Mouse (Mus musculus) CH12.LX (cell line): ENCODE data around the gene Gid4. TPM values are rescaled to one million over a fixed set of nuclear protein-coding genes. Genes with fewer than 3 reads are reported as not detected.
A peak's percentile ranks its signal among the peaks of the same experiment; 100 is the strongest.

ENCODE experiments used
- DNase-seq: peaks from one replicate; pipeline ENCODE4 v3.0.0-alpha.2; 2013; ENCODE audit errors: extremely low read depth
- H3K27ac ChIP-seq: 2 replicates; pipeline ENCODE4 v1.5.1; 2012; ENCODE audit warnings: low read depth, mild to moderate bottlenecking, control low read depth, moderate library complexity; ENCODE audit not compliant: insufficient read depth
- H3K27me3 ChIP-seq: replicated peaks from 2 replicates; pipeline ENCODE3; 2012; ENCODE audit warnings: inconsistent platforms
- H3K36me3 ChIP-seq, 2 experiments: replicated peaks in 1 of 2; 2 replicates each; pipeline versions ENCODE3 to v1.6.1; 2012; ENCODE audit warnings: inconsistent platforms in 1 of 2, low read length in 1 of 2, mild to moderate bottlenecking in 1 of 2, mixed read lengths in 1 of 2, moderate library complexity in 1 of 2; ENCODE audit not compliant: control insufficient read depth in 1 of 2, insufficient read depth in 1 of 2
- H3K4me1 ChIP-seq, 2 experiments: 2 replicates each; pipeline ENCODE4 v1.6.1; 2012; ENCODE audit warnings: inconsistent platforms in 1 of 2, moderate library complexity in 1 of 2; ENCODE audit not compliant: insufficient read depth in 2 of 2, control insufficient read depth in 1 of 2
- H3K4me2 ChIP-seq: 2 replicates; pipeline ENCODE4 v1.6.1; 2012; ENCODE audit warnings: low read depth, mild to moderate bottlenecking, control low read depth; ENCODE audit not compliant: poor library complexity, insufficient read depth, severe bottlenecking
- H3K4me3 ChIP-seq, 3 experiments: fragments of 150-350 bp in 1 of 3; sonication (generic) in 1 of 3; replicated peaks in 1 of 3; 2 replicates each; pipeline versions ENCODE3 to v1.5.1; 2011 to 2012; ENCODE audit warnings: low read depth in 2 of 3, low read length in 2 of 3, mild to moderate bottlenecking in 2 of 3, moderate library complexity in 2 of 3, control low read depth in 1 of 3, improper control_type of control experiment in 1 of 3, inconsistent platforms in 1 of 3, mixed read lengths in 1 of 3; ENCODE audit not compliant: poor library complexity in 1 of 3
- H3K79me2 ChIP-seq: replicated peaks from 2 replicates; pipeline ENCODE4 v1.6.1; 2012; ENCODE audit warnings: mild to moderate bottlenecking, moderate library complexity; ENCODE audit not compliant: control insufficient read depth, poor library complexity, insufficient read depth, severe bottlenecking; ENCODE audit errors: extremely low read depth
- H3K9ac ChIP-seq: 2 replicates; pipeline ENCODE4 v1.6.1; 2012; ENCODE audit warnings: low read depth, mild to moderate bottlenecking, control low read depth, moderate library complexity; ENCODE audit not compliant: insufficient read depth
- H3K9me3 ChIP-seq: replicated peaks from 2 replicates; pipeline ENCODE3; 2012; ENCODE audit warnings: low read length, inconsistent platforms, mixed read lengths
- CHD2 ChIP-seq: IDR thresholded peaks from 2 replicates; pipeline ENCODE4 v1.6.1; 2011; ENCODE audit warnings: low read length, improper control_type of control experiment
- CTCF ChIP-seq, 2 experiments: IDR thresholded peaks in 1 of 2; conservative IDR thresholded peaks in 1 of 2; 2 replicates each; pipeline ENCODE4 v1.5.1; 2011 to 2012; ENCODE audit warnings: low read depth in 2 of 2, low read length in 2 of 2, improper control_type of control experiment in 1 of 2, inconsistent platforms in 1 of 2, mild to moderate bottlenecking in 1 of 2, moderate library complexity in 1 of 2
- E2F4 ChIP-seq: IDR thresholded peaks from 2 replicates; pipeline ENCODE4 v1.6.1; 2011; ENCODE audit warnings: low read depth, low read length, improper control_type of control experiment; ENCODE audit not compliant: insufficient replicate concordance
- EP300 ChIP-seq: IDR thresholded peaks from 2 replicates; pipeline ENCODE4 v1.6.1; 2011; ENCODE audit warnings: low read length, improper control_type of control experiment
- ETS1 ChIP-seq: conservative IDR thresholded peaks from 2 replicates; pipeline ENCODE4 v1.6.1; 2012; ENCODE audit warnings: low read depth, mild to moderate bottlenecking, inconsistent platforms, low read length, improper control_type of control experiment, moderate library complexity
- GABPA ChIP-seq: IDR thresholded peaks from 2 replicates; pipeline ENCODE4 v1.6.1; 2012; ENCODE audit warnings: low read depth, low read length, improper control_type of control experiment, inconsistent platforms; ENCODE audit not compliant: insufficient replicate concordance
- HCFC1 ChIP-seq: IDR thresholded peaks from 2 replicates; pipeline ENCODE4 v1.6.1; 2012; ENCODE audit warnings: low read depth, mild to moderate bottlenecking, inconsistent platforms, low read length, improper control_type of control experiment
- IRF4 ChIP-seq: IDR thresholded peaks from 2 replicates; pipeline ENCODE4 v1.6.1; 2014; ENCODE audit warnings: low read depth, mild to moderate bottlenecking, inconsistent platforms, low read length, improper control_type of control experiment
- JUND ChIP-seq: conservative IDR thresholded peaks from 2 replicates; pipeline ENCODE4 v1.6.1; 2011; ENCODE audit warnings: low read depth, low read length, improper control_type of control experiment
- MAX ChIP-seq: IDR thresholded peaks from 2 replicates; pipeline ENCODE4 v1.6.1; 2011; ENCODE audit warnings: low read length, improper control_type of control experiment
- NELFE ChIP-seq: IDR thresholded peaks from 2 replicates; pipeline ENCODE4 v1.6.1; 2011; ENCODE audit warnings: low read depth, low read length, improper control_type of control experiment
- POLR2A ChIP-seq: IDR thresholded peaks from 2 replicates; pipeline ENCODE4 v1.6.1; 2011; ENCODE audit warnings: low read depth, mild to moderate bottlenecking, improper control_type of control experiment, low read length
- POLR2AphosphoS2 ChIP-seq: IDR thresholded peaks from 2 replicates; pipeline ENCODE4 v1.6.1; 2011; ENCODE audit warnings: low read depth, low read length, improper control_type of control experiment
- RAD21 ChIP-seq: IDR thresholded peaks from 2 replicates; pipeline ENCODE4 v1.6.1; 2011; ENCODE audit warnings: low read depth, mild to moderate bottlenecking, low read length, improper control_type of control experiment, moderate library complexity
- RCOR1 ChIP-seq: conservative IDR thresholded peaks from 2 replicates; pipeline ENCODE4 v1.6.1; 2012; ENCODE audit warnings: low read depth, mild to moderate bottlenecking, inconsistent platforms, low read length, improper control_type of control experiment
- SMC3 ChIP-seq: IDR thresholded peaks from 2 replicates; pipeline ENCODE4 v1.6.1; 2011; ENCODE audit warnings: low read depth, low read length, improper control_type of control experiment
- TBP ChIP-seq: conservative IDR thresholded peaks from 2 replicates; pipeline ENCODE4 v1.6.1; 2011; ENCODE audit warnings: low read depth, low read length, improper control_type of control experiment
- ZC3H11A ChIP-seq: IDR thresholded peaks from 2 replicates; pipeline ENCODE4 v1.6.1; 2012; ENCODE audit warnings: low read depth, mild to moderate bottlenecking, inconsistent platforms, low read length, improper control_type of control experiment
- ZMIZ1 ChIP-seq: IDR thresholded peaks from 2 replicates; pipeline ENCODE4 v1.6.1; 2012; ENCODE audit warnings: low read depth, mild to moderate bottlenecking, inconsistent platforms, low read length, improper control_type of control experiment
- ZNF384 ChIP-seq: IDR thresholded peaks from 2 replicates; pipeline ENCODE4 v1.6.1; 2012; ENCODE audit warnings: low read depth, low read length, improper control_type of control experiment, inconsistent platforms
- dilution Hi-C: fragments of 300-500 bp; cut with MboI; formaldehyde crosslinking; loops from 2 replicates; pipeline ENCODE4 v1.14.3; 2020; ENCODE audit warnings: low sequenced_read_pairs; ENCODE audit not compliant: extremely low pct_unique_long_range_greater_than_20kb, extremely low pct_ligation_motif_present
- in situ Hi-C: fragments of 300-500 bp; cut with MboI; formaldehyde crosslinking; loops from 3 replicates; pipeline ENCODE4 v1.14.3; 2019; ENCODE audit warnings: low sequenced_read_pairs, low pct_ligation_motif_present, low pct_unique_long_range_greater_than_20kb, mixed read lengths
- polyA plus RNA-seq: library from polyadenylated mRNA; unstranded; fragments of >175 nt; gene quantifications from 2 replicates; pipeline ENCODE4 v1.2.1, GENCODE M21; 2012; ENCODE audit warnings: low read depth; ENCODE audit not compliant: insufficient read length
- total RNA-seq, 2 experiments: library from RNA; depleted of rRNA; stranded (reverse); fragments of 300-350 nt in 1 of 2; fragments of >200 nt in 1 of 2; gene quantifications; 2 replicates each; pipeline ENCODE4 v1.2.3; 2012 to 2014

The Gid4 gene
- total and polyA plus RNA-seq, 3 experiments, result 17.0 to 23.4 (median 17.3) TPM

GRCm38 (mm10) chr11:60454745-60455087, 37.8 kb downstream of the Gid4 start:
- H3K36me3 ChIP-seq, result peaks cover 37 to 41% of the 10 kb centered on the region in 2 experiments
- H3K79me2 ChIP-seq, result peaks cover 18% of the 10 kb centered on the region
- in situ Hi-C loops, result no loop called here
- no peak overlapping the region; the same call in 1 of the 2 replicates for H3K27ac ChIP-seq
- peak overlapping the region; percentile 71 to 98 (median 89) for H3K4me3 ChIP-seq
- H3K4me1 ChIP-seq, result peaks cover 8 to 26% of the 10 kb centered on the region in 2 experiments
- no peaks in the 10 kb centered on the region for H3K9me3 ChIP-seq
- DNase-seq, result no peak
- no peaks in the 10 kb centered on the region for H3K27me3 ChIP-seq
- dilution Hi-C loops, result no loop called here
- TF ChIP-seq CTCF (conservative IDR thresholded peaks at IDR 0.05 in 1 of 2, IDR thresholded peaks at IDR 0.05 in 1 of 2; ENCODE audit: low read depth in 2 of 2, low read length in 2 of 2) (no peak), MAX (no peak), E2F4 (no peak), RCOR1 (no peak; the same call in 1 of the 2 replicates), ZNF384 (no peak), ZMIZ1 (no peak)
- peak overlapping the region; percentile 84 for H3K4me2 ChIP-seq
- peak overlapping the region; percentile 98 for H3K9ac ChIP-seq

DNA sequence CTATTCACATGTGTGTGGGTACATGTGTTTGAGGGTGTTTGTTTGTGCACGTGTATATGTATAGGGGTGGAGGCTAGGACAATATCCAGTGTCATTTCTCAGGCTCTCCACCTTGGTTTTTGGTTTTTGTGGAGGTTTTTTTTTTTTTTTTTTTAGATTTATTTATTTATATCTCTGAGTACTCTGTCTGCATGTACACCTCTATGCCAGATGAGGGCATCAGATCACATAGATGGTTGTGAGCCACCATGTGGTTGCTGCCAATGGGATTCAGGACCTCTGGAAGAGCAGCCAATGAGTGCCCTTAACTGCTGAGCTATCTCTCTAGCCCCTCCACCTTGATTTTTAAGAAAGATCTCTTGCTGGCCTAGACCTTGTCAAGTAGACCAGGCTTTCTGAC, 41.0 kb downstream of the Gid4 start:
- DNase-seq, result peak; percentile 28
- H3K27me3 ChIP-seq, result no peaks in the 10 kb centered on the region
- no peak overlapping the region for H3K4me2 ChIP-seq
- peaks cover 69 to 73% of the 10 kb centered on the region in 2 experiments for H3K36me3 ChIP-seq
- H3K27ac ChIP-seq, result no peak overlapping the region
- H3K4me1 ChIP-seq, result peaks cover 8 to 26% of the 10 kb centered on the region in 2 experiments
- H3K9me3 ChIP-seq, result no peaks in the 10 kb centered on the region
- dilution Hi-C loops (no loop called here), in situ Hi-C loops (no loop called here)
- H3K79me2 ChIP-seq, result peaks cover 18% of the 10 kb centered on the region
- no peak overlapping the region for H3K4me3 ChIP-seq
- H3K9ac ChIP-seq, result no peak overlapping the region
- TF ChIP-seq CTCF (conservative IDR thresholded peaks at IDR 0.05 in 1 of 2, IDR thresholded peaks at IDR 0.05 in 1 of 2; ENCODE audit: low read depth in 2 of 2, low read length in 2 of 2) (peak in 1 of 2 experiments; percentile 42; a peak in 2 of 4 replicates), HCFC1 (no peak), MAX (no peak)

GRCm38 (mm10) chr11:60465943-60466380, 49.0 kb downstream of the Gid4 start:
- no peak overlapping the region for H3K4me2 ChIP-seq
- H3K9ac ChIP-seq, result no peak overlapping the region
- no peak overlapping the region for H3K27ac ChIP-seq
- no peak for TF ChIP-seq POLR2AphosphoS2
- TF ChIP-seq JUND, result no peak
- peak; percentile 49 for TF ChIP-seq SMC3
- TF ChIP-seq POLR2A, result peak; percentile 30; the same call in 1 of the 2 replicates
- TF ChIP-seq TBP, result no peak
- TF ChIP-seq IRF4, result no peak
- peak; percentile 61 for TF ChIP-seq RAD21
- TF ChIP-seq RCOR1, result no peak
- TF ChIP-seq ETS1, result no peak
- TF ChIP-seq EP300, result no peak
- TF ChIP-seq CTCF (conservative IDR thresholded peaks at IDR 0.05 in 1 of 2, IDR thresholded peaks at IDR 0.05 in 1 of 2; ENCODE audit: low read depth in 2 of 2, low read length in 2 of 2), result peak; percentile 64 to 73
- no peak for TF ChIP-seq ZC3H11A
- TF ChIP-seq NELFE, result no peak
- no peak for TF ChIP-seq CHD2
- no peak for TF ChIP-seq GABPA
- no peaks in the 10 kb centered on the region for H3K9me3 ChIP-seq
- peak; percentile 60 for DNase-seq
- H3K4me1 ChIP-seq, result no peaks in the 10 kb centered on the region
- no peaks in the 10 kb centered on the region for H3K79me2 ChIP-seq
- in situ Hi-C loops (no loop called here), dilution Hi-C loops (no loop called here)
- no peak overlapping the region for H3K4me3 ChIP-seq
- peaks cover 88 to 99% of the 10 kb centered on the region in 2 experiments for H3K36me3 ChIP-seq
- no peaks in the 10 kb centered on the region for H3K27me3 ChIP-seq
